Mouse (Mus musculus): ENCODE data around the gene Olfr178. TPM values are rescaled to one million over a fixed set of nuclear protein-coding genes. Genes with fewer than 3 reads are reported as not detected.

The Olfr178 gene
- total RNA-seq (2015; ENCODE audit: low replicate concordance) (not detected in 2 replicates), total RNA-seq (2017; ENCODE audit: low replicate concordance) (not detected in 2 replicates)

GRCm38 (mm10) chr16:58891963-58892362 is at the start of gene Olfr178:
Gene Olfr178 (minus strand): TSS chr16:58892063.
- no peak for ATAC-seq (replicated peaks; ENCODE audit: low FRiP score, poor library complexity, severe bottlenecking)

GRCm38 (mm10) chr16:58929292-58929691 is 37.4 kb upstream of the Olfr178 start, which contains the start of gene Olfr180:
Gene Olfr180 (minus strand): TSS chr16:58929392.
- no peak for ATAC-seq (replicated peaks; ENCODE audit: low FRiP score, poor library complexity, severe bottlenecking)

GRCm38 (mm10) chr16:58928655-58929054 is 36.8 kb upstream of the Olfr178 start, which contains the start of gene Olfr181:
Gene Olfr181 (minus strand): TSS chr16:58928755.
- no peak for ATAC-seq (replicated peaks; ENCODE audit: low FRiP score, poor library complexity, severe bottlenecking)

- no peak for ATAC-seq (replicated peaks; ENCODE audit: low FRiP score, poor library complexity, severe bottlenecking)
Measured at GRCm38 (mm10) chr16:58884416-58884815, 7.4 kb downstream of the Olfr178 start.

GRCm38 (mm10) chr16:58874668-58875067 is 17.2 kb downstream of the Olfr178 start, which contains the start of gene Olfr177:
Gene Olfr177 (minus strand): TSS chr16:58874768.
- ATAC-seq (replicated peaks; ENCODE audit: low FRiP score, poor library complexity, severe bottlenecking), result no peak

- no peak for ATAC-seq (replicated peaks; ENCODE audit: low FRiP score, poor library complexity, severe bottlenecking)
Measured at GRCm38 (mm10) chr16:58861479-58861878, 30.4 kb downstream of the Olfr178 start.

- no peak for ATAC-seq (replicated peaks; ENCODE audit: low FRiP score, poor library complexity, severe bottlenecking)
Measured at GRCm38 (mm10) chr16:58860032-58860737, 31.7 kb downstream of the Olfr178 start.

Other genes starting within 250 kb of the Olfr178 start
- gene Cpox, start 221.8 kb downstream of the Olfr178 start, total RNA-seq (2015; ENCODE audit: low replicate concordance), result 410 and 442 TPM in 2 replicates
- gene Cpox, start 221.8 kb downstream of the Olfr178 start, total RNA-seq (2017; ENCODE audit: low replicate concordance), result 412 and 476 TPM in 2 replicates
- not detected in 2 replicates for gene Gpr15, start 173.0 kb downstream of the Olfr178 start, total RNA-seq (2015; ENCODE audit: low replicate concordance)
- gene Gpr15, start 173.0 kb downstream of the Olfr178 start, total RNA-seq (2017; ENCODE audit: low replicate concordance), result not detected in 2 replicates
- 8.6 and 11.9 TPM in 2 replicates for gene Cldnd1, start 164.2 kb downstream of the Olfr178 start, total RNA-seq (2015; ENCODE audit: low replicate concordance)
- 6.2 and 10.3 TPM in 2 replicates for gene Cldnd1, start 164.2 kb downstream of the Olfr178 start, total RNA-seq (2017; ENCODE audit: low replicate concordance)
- gene Olfr172, start 128.9 kb downstream of the Olfr178 start, total RNA-seq (2015; ENCODE audit: low replicate concordance), result not detected in 2 replicates
- gene Olfr172, start 128.9 kb downstream of the Olfr178 start, total RNA-seq (2017; ENCODE audit: low replicate concordance), result not detected in 2 replicates
- not detected in 2 replicates for gene Olfr173, start 91.8 kb downstream of the Olfr178 start, total RNA-seq (2015; ENCODE audit: low replicate concordance)
- gene Olfr173, start 91.8 kb downstream of the Olfr178 start, total RNA-seq (2017; ENCODE audit: low replicate concordance), result not detected in 2 replicates
- not detected in 2 replicates for gene Olfr175-ps1, start 65.3 kb downstream of the Olfr178 start, total RNA-seq (2015; ENCODE audit: low replicate concordance)
- gene Olfr175-ps1, start 65.3 kb downstream of the Olfr178 start, total RNA-seq (2017; ENCODE audit: low replicate concordance), result not detected in 2 replicates
- gene Olfr177, start 17.3 kb downstream of the Olfr178 start, total RNA-seq (2015; ENCODE audit: low replicate concordance), result not detected in 2 replicates
- gene Olfr177, start 17.3 kb downstream of the Olfr178 start, total RNA-seq (2017; ENCODE audit: low replicate concordance), result not detected in 2 replicates
- gene Olfr181, start 36.7 kb upstream of the Olfr178 start, total RNA-seq (2015; ENCODE audit: low replicate concordance), result not detected in 2 replicates
- gene Olfr181, start 36.7 kb upstream of the Olfr178 start, total RNA-seq (2017; ENCODE audit: low replicate concordance), result not detected in 2 replicates
- gene Olfr180, start 37.3 kb upstream of the Olfr178 start, total RNA-seq (2015; ENCODE audit: low replicate concordance), result not detected in 2 replicates
- not detected in 2 replicates for gene Olfr180, start 37.3 kb upstream of the Olfr178 start, total RNA-seq (2017; ENCODE audit: low replicate concordance)
- gene Olfr183, start 103.3 kb upstream of the Olfr178 start, total RNA-seq (2015; ENCODE audit: low replicate concordance), result not detected in 2 replicates
- gene Olfr183, start 103.3 kb upstream of the Olfr178 start, total RNA-seq (2017; ENCODE audit: low replicate concordance), result not detected in 2 replicates
- gene Olfr186, start 138.2 kb upstream of the Olfr178 start, total RNA-seq (2015; ENCODE audit: low replicate concordance), result not detected in 2 replicates
- gene Olfr186, start 138.2 kb upstream of the Olfr178 start, total RNA-seq (2017; ENCODE audit: low replicate concordance), result not detected in 2 replicates
- not detected in 2 replicates for gene Olfr187, start 147.7 kb upstream of the Olfr178 start, total RNA-seq (2015; ENCODE audit: low replicate concordance)
- not detected in 2 replicates for gene Olfr187, start 147.7 kb upstream of the Olfr178 start, total RNA-seq (2017; ENCODE audit: low replicate concordance)
- not detected in 2 replicates for gene Olfr190, start 185.9 kb upstream of the Olfr178 start, total RNA-seq (2015; ENCODE audit: low replicate concordance)
- under 0.01 TPM in 1 of 2 replicates, not detected in the other for gene Olfr190, start 185.9 kb upstream of the Olfr178 start, total RNA-seq (2017; ENCODE audit: low replicate concordance)
- gene Olfr191, start 197.8 kb upstream of the Olfr178 start, total RNA-seq (2015; ENCODE audit: low replicate concordance), result not detected in 2 replicates
- gene Olfr191, start 197.8 kb upstream of the Olfr178 start, total RNA-seq (2017; ENCODE audit: low replicate concordance), result not detected in 2 replicates
- gene Olfr193, start 219.8 kb upstream of the Olfr178 start, total RNA-seq (2015; ENCODE audit: low replicate concordance), result not detected in 2 replicates
- not detected in 2 replicates for gene Olfr193, start 219.8 kb upstream of the Olfr178 start, total RNA-seq (2017; ENCODE audit: low replicate concordance)
- not detected in 2 replicates for gene Olfr194, start 229.0 kb upstream of the Olfr178 start, total RNA-seq (2015; ENCODE audit: low replicate concordance)
- not detected in 2 replicates for gene Olfr194, start 229.0 kb upstream of the Olfr178 start, total RNA-seq (2017; ENCODE audit: low replicate concordance)